Mouse (Mus musculus) central nervous system, embryonic 14 days (tissue): ENCODE results near the gene Ctsm. TPM values are rescaled to one million over a fixed set of nuclear protein-coding genes. Genes with fewer than 3 reads are reported as not detected.

Source experiments
- polyA plus RNA-seq: library from polyadenylated mRNA; depleted of rRNA; stranded (reverse); fragments of >200 nt; gene quantifications from 2 replicates; pipeline ENCODE4 v1.2.3, GENCODE M21; 2012; rRNA removed

Gene Ctsm
- not detected in 2 replicates for polyA plus RNA-seq

GRCm38 (mm10) chr13:61541631-61542030 is at the start of gene Ctsm:
Gene Ctsm (minus strand): TSS chr13:61541839.

GRCm38 (mm10) chr13:61570027-61570426 is 28.4 kb upstream of the Ctsm start, which contains the start of gene Cts3:
Gene Cts3 (minus strand): TSS chr13:61570127.

GRCm38 (mm10) chr13:61568074-61568473 is 26.4 kb upstream of the Ctsm start, which contains the start of gene Gm49352:
Gene Gm49352 (minus strand): TSS chr13:61568174.

Other genes starting within 250 kb of the Ctsm start
- not detected in 2 replicates for gene Cts7, start 183.6 kb downstream of the Ctsm start, polyA plus RNA-seq
- not detected in 2 replicates for gene Gm49352, start 26.3 kb upstream of the Ctsm start, polyA plus RNA-seq
- not detected in 2 replicates for gene Cts3, start 28.3 kb upstream of the Ctsm start, polyA plus RNA-seq